Mouse (Mus musculus): Measurements from ENCODE around the gene Scn9a.

The Scn9a gene

DNA sequence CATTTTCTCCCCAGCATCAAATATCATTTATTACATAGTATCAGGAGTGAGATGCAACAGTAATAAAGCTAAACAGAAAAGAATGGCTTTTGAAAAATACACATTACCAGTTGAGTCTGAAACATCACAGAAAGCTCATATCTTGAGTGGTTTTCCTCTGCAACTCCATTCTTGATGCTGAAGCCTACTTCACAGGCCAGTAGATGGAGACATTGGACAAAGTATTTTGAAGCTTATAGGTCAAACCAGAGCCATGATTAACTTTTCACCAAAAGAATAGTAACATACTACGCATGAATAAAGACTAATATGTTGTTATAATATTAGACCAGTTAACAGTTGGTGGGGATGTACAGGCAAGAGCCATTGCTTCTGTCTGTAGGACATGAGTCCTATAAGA, 172.3 kb downstream of the Scn9a start:
- no peak for DNase-seq (ENCODE audit: low spot score)

GRCm38 (mm10) chr2:66440711-66441110, 194.1 kb downstream of the Scn9a start, which contains the start of gene Scn1a:
Gene Scn1a (minus strand): TSS chr2:66440840.
- no peak for DNase-seq (ENCODE audit: low spot score)

DNA sequence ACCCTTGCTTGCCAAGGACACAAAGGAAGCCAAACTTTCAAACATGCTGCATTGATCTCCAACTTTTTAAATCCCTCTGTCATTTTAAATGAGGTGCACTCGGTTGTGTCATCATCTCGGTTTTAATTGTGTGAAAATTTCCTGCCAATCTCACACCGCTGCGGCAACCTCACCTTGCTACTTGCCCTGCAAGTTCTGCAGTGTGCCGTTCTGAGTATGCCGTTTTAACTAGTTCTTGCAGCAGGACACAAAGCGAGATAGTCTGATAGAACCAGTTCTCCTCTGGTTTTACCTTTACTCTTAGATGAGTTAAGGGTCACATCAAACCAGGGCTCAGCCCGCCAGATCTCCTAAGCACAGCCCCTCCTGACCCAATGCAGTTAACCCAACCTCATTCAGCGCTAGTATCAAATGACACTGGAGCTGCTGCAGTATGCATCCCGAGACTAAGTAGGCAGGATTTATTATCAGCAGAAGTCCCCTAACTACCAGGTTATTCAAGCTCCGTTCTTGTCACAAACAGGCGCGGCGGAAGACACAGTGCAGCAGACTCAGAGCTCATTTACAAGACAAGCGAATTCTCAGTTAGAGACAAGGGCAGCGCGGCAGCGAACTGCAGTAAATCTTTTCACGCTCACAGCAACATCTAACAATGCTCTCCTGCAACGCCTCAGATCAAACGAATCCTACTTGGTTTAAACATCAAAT, 194.8 kb downstream of the Scn9a start:
- DNase-seq (ENCODE audit: low spot score) = no peak

DNA sequence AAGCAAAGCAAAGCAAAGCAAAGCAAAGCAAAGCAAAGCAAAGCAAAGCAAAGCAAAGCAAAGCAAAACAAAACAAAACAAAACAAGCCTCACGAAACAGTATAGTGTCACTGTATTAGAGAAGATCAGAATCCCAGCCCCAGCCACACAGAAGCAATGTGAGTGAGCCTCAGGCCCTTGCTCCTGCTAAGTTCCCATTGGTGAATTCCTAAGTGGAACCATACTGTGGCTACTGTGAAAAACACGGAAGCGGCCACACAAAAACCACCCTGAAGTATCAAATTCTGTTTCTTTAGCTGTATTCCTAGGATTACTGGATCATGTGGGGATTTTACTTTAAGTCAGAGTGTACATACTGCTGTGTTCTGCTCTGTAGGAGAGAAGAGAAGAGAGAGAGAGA, 198.5 kb downstream of the Scn9a start:
- DNase-seq (ENCODE audit: low spot score) = no peak

Data from spleen, adult 12 weeks (tissue).